Mouse (Mus musculus): ENCODE data around the gene Yipf6. TPM values are rescaled to one million over a fixed set of nuclear protein-coding genes. Genes with fewer than 3 reads are reported as not detected.

The Yipf6 gene
- polyA plus RNA-seq, 1 experiment: 24.8 TPM

- Histone ChIP-seq H3K27ac (ENCODE audit: insufficient read depth, low read length) (no peak overlapping the region), H3K4me1 (ENCODE audit: control insufficient read depth, insufficient read depth, low read length) (no peaks in the 10 kb centered on the region), H3K36me3 (ENCODE audit: control insufficient read depth, insufficient read depth, low read length, poor library complexity, severe bottlenecking) (no peaks in the 10 kb centered on the region), H3K9ac (ENCODE audit: low read depth, poor library complexity, severe bottlenecking) (no peak overlapping the region), H3K4me3 (ENCODE audit: low read depth, low read length) (no peak overlapping the region), H3K9me3 (replicated peaks; ENCODE audit: control insufficient read depth, insufficient read depth, low read length, poor library complexity, severe bottlenecking) (no peaks in the 10 kb centered on the region), H3K27me3 (ENCODE audit: control insufficient read depth, insufficient read depth, low read length, poor library complexity, severe bottlenecking) (no peaks in the 10 kb centered on the region)
- TF ChIP-seq CTCF (IDR thresholded peaks at IDR 0.05; ENCODE audit: low read depth, low read length) (no peak), EP300 (IDR thresholded peaks at IDR 0.05; ENCODE audit: insufficient read depth, low read depth, low read length) (no peak), POLR2A (IDR thresholded peaks at IDR 0.05; ENCODE audit: insufficient read depth, low read length) (no peak)
Observed at GRCm38 (mm10) chrX:98919423-98919822, 16.7 kb upstream of the Yipf6 start.

- Histone ChIP-seq H3K4me1 (ENCODE audit: control insufficient read depth, insufficient read depth, low read length) (no peaks in the 10 kb centered on the region), H3K4me3 (ENCODE audit: low read depth, low read length) (peak overlapping the region; percentile 74), H3K27ac (ENCODE audit: insufficient read depth, low read length) (peak overlapping the region; percentile 65), H3K36me3 (ENCODE audit: control insufficient read depth, insufficient read depth, low read length, poor library complexity, severe bottlenecking) (no peaks in the 10 kb centered on the region), H3K27me3 (ENCODE audit: control insufficient read depth, insufficient read depth, low read length, poor library complexity, severe bottlenecking) (no peaks in the 10 kb centered on the region), H3K9me3 (replicated peaks; ENCODE audit: control insufficient read depth, insufficient read depth, low read length, poor library complexity, severe bottlenecking) (no peaks in the 10 kb centered on the region), H3K9ac (ENCODE audit: low read depth, poor library complexity, severe bottlenecking) (peak overlapping the region; percentile 76)
- TF ChIP-seq EP300 (IDR thresholded peaks at IDR 0.05; ENCODE audit: insufficient read depth, low read depth, low read length) (no peak), CTCF (IDR thresholded peaks at IDR 0.05; ENCODE audit: low read depth, low read length) (no peak), POLR2A (IDR thresholded peaks at IDR 0.05; ENCODE audit: insufficient read depth, low read length) (no peak)
Observed at GRCm38 (mm10) chrX:98936707-98937554, 815 bp downstream of the Yipf6 start.

- no peak for TF ChIP-seq EP300 (IDR thresholded peaks at IDR 0.05; ENCODE audit: insufficient read depth, low read depth, low read length)
- TF ChIP-seq POLR2A (IDR thresholded peaks at IDR 0.05; ENCODE audit: insufficient read depth, low read length): no peak
- peak; percentile 54 for TF ChIP-seq CTCF (IDR thresholded peaks at IDR 0.05; ENCODE audit: low read depth, low read length)
- Histone ChIP-seq H3K9ac (ENCODE audit: low read depth, poor library complexity, severe bottlenecking) (peak overlapping the region; percentile 92), H3K27ac (ENCODE audit: insufficient read depth, low read length) (peak overlapping the region; percentile 65), H3K9me3 (replicated peaks; ENCODE audit: control insufficient read depth, insufficient read depth, low read length, poor library complexity, severe bottlenecking) (no peaks in the 10 kb centered on the region), H3K4me1 (ENCODE audit: control insufficient read depth, insufficient read depth, low read length) (no peaks in the 10 kb centered on the region), H3K4me3 (ENCODE audit: low read depth, low read length) (peak overlapping the region; percentile 100), H3K27me3 (ENCODE audit: control insufficient read depth, insufficient read depth, low read length, poor library complexity, severe bottlenecking) (no peaks in the 10 kb centered on the region), H3K36me3 (ENCODE audit: control insufficient read depth, insufficient read depth, low read length, poor library complexity, severe bottlenecking) (no peaks in the 10 kb centered on the region)
Observed at GRCm38 (mm10) chrX:98937555-98938294, 1.6 kb downstream of the Yipf6 start.

- Histone ChIP-seq H3K27ac (ENCODE audit: insufficient read depth, low read length) (no peak overlapping the region), H3K36me3 (ENCODE audit: control insufficient read depth, insufficient read depth, low read length, poor library complexity, severe bottlenecking) (no peaks in the 10 kb centered on the region), H3K4me1 (ENCODE audit: control insufficient read depth, insufficient read depth, low read length) (no peaks in the 10 kb centered on the region), H3K4me3 (ENCODE audit: low read depth, low read length) (no peak overlapping the region), H3K9me3 (replicated peaks; ENCODE audit: control insufficient read depth, insufficient read depth, low read length, poor library complexity, severe bottlenecking) (no peaks in the 10 kb centered on the region), H3K9ac (ENCODE audit: low read depth, poor library complexity, severe bottlenecking) (no peak overlapping the region), H3K27me3 (ENCODE audit: control insufficient read depth, insufficient read depth, low read length, poor library complexity, severe bottlenecking) (no peaks in the 10 kb centered on the region)
- TF ChIP-seq POLR2A (IDR thresholded peaks at IDR 0.05; ENCODE audit: insufficient read depth, low read length): no peak
- TF ChIP-seq EP300 (IDR thresholded peaks at IDR 0.05; ENCODE audit: insufficient read depth, low read depth, low read length): no peak
- peak; percentile 62 for TF ChIP-seq CTCF (IDR thresholded peaks at IDR 0.05; ENCODE audit: low read depth, low read length)
Observed at GRCm38 (mm10) chrX:98953941-98954340, 17.8 kb downstream of the Yipf6 start.

- Histone ChIP-seq H3K27ac (ENCODE audit: insufficient read depth, low read length) (no peak overlapping the region), H3K36me3 (ENCODE audit: control insufficient read depth, insufficient read depth, low read length, poor library complexity, severe bottlenecking) (no peaks in the 10 kb centered on the region), H3K9me3 (replicated peaks; ENCODE audit: control insufficient read depth, insufficient read depth, low read length, poor library complexity, severe bottlenecking) (no peaks in the 10 kb centered on the region), H3K9ac (ENCODE audit: low read depth, poor library complexity, severe bottlenecking) (no peak overlapping the region), H3K27me3 (ENCODE audit: control insufficient read depth, insufficient read depth, low read length, poor library complexity, severe bottlenecking) (no peaks in the 10 kb centered on the region), H3K4me3 (ENCODE audit: low read depth, low read length) (no peak overlapping the region), H3K4me1 (ENCODE audit: control insufficient read depth, insufficient read depth, low read length) (no peaks in the 10 kb centered on the region)
- TF ChIP-seq POLR2A (IDR thresholded peaks at IDR 0.05; ENCODE audit: insufficient read depth, low read length): no peak
- no peak for TF ChIP-seq CTCF (IDR thresholded peaks at IDR 0.05; ENCODE audit: low read depth, low read length)
- no peak for TF ChIP-seq EP300 (IDR thresholded peaks at IDR 0.05; ENCODE audit: insufficient read depth, low read depth, low read length)
Observed at GRCm38 (mm10) chrX:98958287-98958686, 22.2 kb downstream of the Yipf6 start.

GRCm38 (mm10) chrX:98959050-98959449 lies 22.9 kb downstream of the Yipf6 start:
- no peak overlapping the region for H3K9ac ChIP-seq (ENCODE audit: low read depth, poor library complexity, severe bottlenecking)
- no peaks in the 10 kb centered on the region for H3K36me3 ChIP-seq (ENCODE audit: control insufficient read depth, insufficient read depth, low read length, poor library complexity, severe bottlenecking)
- TF ChIP-seq EP300 (IDR thresholded peaks at IDR 0.05; ENCODE audit: insufficient read depth, low read depth, low read length) (no peak), CTCF (IDR thresholded peaks at IDR 0.05; ENCODE audit: low read depth, low read length) (no peak), POLR2A (IDR thresholded peaks at IDR 0.05; ENCODE audit: insufficient read depth, low read length) (no peak)
- H3K27me3 ChIP-seq (ENCODE audit: control insufficient read depth, insufficient read depth, low read length, poor library complexity, severe bottlenecking): no peaks in the 10 kb centered on the region
- no peak overlapping the region for H3K4me3 ChIP-seq (ENCODE audit: low read depth, low read length)
- no peaks in the 10 kb centered on the region for H3K4me1 ChIP-seq (ENCODE audit: control insufficient read depth, insufficient read depth, low read length)
- H3K9me3 ChIP-seq (replicated peaks; ENCODE audit: control insufficient read depth, insufficient read depth, low read length, poor library complexity, severe bottlenecking): no peaks in the 10 kb centered on the region
- no peak overlapping the region for H3K27ac ChIP-seq (ENCODE audit: insufficient read depth, low read length)

Measured in ES-Bruce4 (cell line).